Mouse (Mus musculus): Measurements from ENCODE around the gene Recql5. TPM values are rescaled to one million over a fixed set of nuclear protein-coding genes. Genes with fewer than 3 reads are reported as not detected.
A peak's percentile ranks its signal among the peaks of the same experiment; 100 is the strongest.

Gene Recql5
- polyA plus RNA-seq, 1 experiment from 2014 or later: 25.0 TPM

DNA sequence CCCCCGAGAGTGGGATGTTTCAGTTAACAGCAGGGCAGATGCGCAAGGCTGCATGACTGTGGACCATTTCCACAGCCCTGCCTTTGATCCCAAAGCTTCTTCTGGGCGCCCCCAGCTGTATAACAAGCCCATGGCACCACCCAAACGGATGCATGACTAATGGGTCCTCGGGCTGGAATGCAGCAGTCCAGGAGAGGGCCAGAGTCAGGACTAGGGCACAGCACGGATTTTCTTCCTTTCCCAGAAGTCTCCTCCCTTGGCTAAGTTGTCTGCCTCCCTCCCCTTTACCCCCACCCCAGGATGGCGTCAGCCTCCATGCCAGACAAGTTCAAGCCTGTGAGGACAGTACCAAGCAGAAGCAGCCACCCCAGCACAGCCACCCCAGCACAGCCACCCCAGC is 24.7 kb upstream of the Recql5 start:
- ATAC-seq (ENCODE audit: low FRiP score): no peak
- no peaks in the 10 kb centered on the region for H3K27me3 ChIP-seq

GRCm38 (mm10) chr11:115956453-115956852 is 23.2 kb upstream of the Recql5 start:
- WGBS: 19% methylated on average over 4 of the region's 4 CpGs
- Histone ChIP-seq H3K4me1 (replicated peaks) (peaks cover 44% of the 10 kb centered on the region), H3K9ac (no peak overlapping the region), H3K27me3 (no peaks in the 10 kb centered on the region), H3K36me3 (peaks cover 74% of the 10 kb centered on the region), H3K9me3 (no peaks in the 10 kb centered on the region), H3K4me2 (no peak overlapping the region), H3K4me3 (no peak overlapping the region), H3K27ac (peak overlapping the region; percentile 77)
- ATAC-seq (ENCODE audit: low FRiP score): peak; percentile 67

More for the DNA sequence above, 24.7 kb upstream of the Recql5 start:
- Histone ChIP-seq H3K27ac (peak overlapping the region; percentile 77; the same call in 1 of the 2 replicates), H3K9me3 (no peaks in the 10 kb centered on the region), H3K4me3 (no peak overlapping the region), H3K4me1 (replicated peaks) (peaks cover 36% of the 10 kb centered on the region), H3K9ac (no peak overlapping the region), H3K4me2 (no peak overlapping the region), H3K36me3 (peaks cover 74% of the 10 kb centered on the region)
- WGBS: 57% methylated on average over 7 of the region's 7 CpGs

- Histone ChIP-seq H3K4me3 (no peak overlapping the region), H3K27me3 (no peaks in the 10 kb centered on the region), H3K27ac (peak overlapping the region; percentile 77), H3K4me2 (no peak overlapping the region), H3K9me3 (no peaks in the 10 kb centered on the region), H3K9ac (peak overlapping the region; percentile 26; the same call in 1 of the 2 replicates), H3K4me1 (replicated peaks) (peaks cover 52% of the 10 kb centered on the region), H3K36me3 (peaks cover 71% of the 10 kb centered on the region)
- WGBS: 45% methylated on average over 10 of the region's 10 CpGs
- ATAC-seq (ENCODE audit: low FRiP score): no peak
Measured at GRCm38 (mm10) chr11:115955195-115955858, 22.1 kb upstream of the Recql5 start.

GRCm38 (mm10) chr11:115954712-115955111 is 21.4 kb upstream of the Recql5 start:
- Histone ChIP-seq H3K9ac (peak overlapping the region; percentile 35; the same call in 1 of the 2 replicates), H3K27ac (no peak overlapping the region), H3K27me3 (no peaks in the 10 kb centered on the region), H3K4me1 (replicated peaks) (peaks cover 58% of the 10 kb centered on the region), H3K9me3 (no peaks in the 10 kb centered on the region), H3K4me2 (no peak overlapping the region), H3K4me3 (no peak overlapping the region), H3K36me3 (peaks cover 69% of the 10 kb centered on the region)
- no peak for ATAC-seq (ENCODE audit: low FRiP score)
- WGBS: 84% methylated on average over 5 of the region's 5 CpGs

GRCm38 (mm10) chr11:115950719-115951118 is 17.4 kb upstream of the Recql5 start:
- peaks cover 47% of the 10 kb centered on the region for H3K4me1 ChIP-seq (replicated peaks)
- H3K9me3 ChIP-seq: no peaks in the 10 kb centered on the region
- ATAC-seq (ENCODE audit: low FRiP score): peak; percentile 54
- H3K9ac ChIP-seq: no peak overlapping the region
- 71% methylated on average over 2 of the region's 2 CpGs for whole genome bisulfite sequencing
- no peak overlapping the region for H3K4me3 ChIP-seq
- H3K4me2 ChIP-seq: no peak overlapping the region
- H3K27ac ChIP-seq: peak overlapping the region; percentile 80
- H3K36me3 ChIP-seq: peaks cover 86% of the 10 kb centered on the region
- H3K27me3 ChIP-seq: no peaks in the 10 kb centered on the region

DNA sequence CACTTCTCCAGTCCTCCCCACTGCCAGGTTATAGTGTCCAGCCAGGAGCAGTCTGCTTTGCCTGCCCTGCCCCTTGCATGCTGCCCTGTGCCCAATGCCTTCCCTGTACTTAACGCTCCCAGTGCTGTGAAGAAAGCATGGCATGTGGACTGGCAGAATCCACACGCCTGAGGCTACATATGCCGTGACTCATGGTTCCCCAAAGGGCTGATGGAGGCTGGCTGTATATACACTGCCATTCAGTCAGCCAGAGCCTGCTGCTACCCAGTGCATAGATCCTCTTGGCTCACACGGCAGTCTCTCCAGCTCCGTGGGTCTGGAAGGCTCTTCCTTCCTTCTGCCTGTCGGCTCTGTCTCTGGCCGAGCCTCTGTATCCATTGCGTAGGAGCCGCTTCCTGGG is 15.0 kb upstream of the Recql5 start:
- Histone ChIP-seq H3K9me3 (no peaks in the 10 kb centered on the region), H3K4me3 (no peak overlapping the region), H3K4me1 (replicated peaks) (peaks cover 30% of the 10 kb centered on the region), H3K27me3 (no peaks in the 10 kb centered on the region), H3K4me2 (no peak overlapping the region), H3K27ac (no peak overlapping the region), H3K36me3 (peaks cover 93% of the 10 kb centered on the region), H3K9ac (peak overlapping the region; percentile 31; the same call in 1 of the 2 replicates)
- ATAC-seq (ENCODE audit: low FRiP score): no peak
- 89% methylated on average over 9 of the region's 9 CpGs for WGBS

DNA sequence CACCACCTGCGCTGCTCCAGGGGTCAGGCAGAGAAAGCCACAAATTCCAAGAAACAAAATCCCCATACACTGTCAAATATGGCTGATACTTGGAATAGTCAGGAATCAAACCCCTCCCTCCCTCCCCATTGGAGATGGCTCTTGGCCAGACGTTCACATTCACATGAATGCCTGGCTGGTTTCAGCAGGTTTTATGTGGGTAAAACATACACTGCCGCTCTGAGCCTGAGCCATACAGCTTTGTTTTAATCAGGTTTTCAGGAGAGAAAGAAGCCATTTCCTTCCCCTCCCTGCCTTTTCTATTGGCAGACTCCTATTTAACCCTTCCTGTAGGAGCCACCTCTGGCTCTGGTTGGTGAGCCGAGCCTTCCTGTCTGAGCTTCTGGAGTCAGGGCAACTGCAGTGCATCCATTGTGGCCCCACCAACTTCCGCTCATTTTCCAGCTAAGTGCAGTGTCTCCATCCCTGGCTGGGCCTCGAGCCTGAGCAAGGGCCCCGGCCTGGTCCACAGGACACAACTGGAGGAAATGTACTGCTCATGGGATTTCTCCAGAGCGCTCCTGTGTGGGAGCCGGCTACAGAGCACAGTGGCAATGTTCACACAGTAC is 13.0 kb upstream of the Recql5 start:
- ATAC-seq (ENCODE audit: low FRiP score): no peak
- no peak overlapping the region for H3K4me3 ChIP-seq
- peaks cover 20% of the 10 kb centered on the region for H3K4me1 ChIP-seq (replicated peaks)
- no peak overlapping the region for H3K4me2 ChIP-seq
- peaks cover 94% of the 10 kb centered on the region for H3K36me3 ChIP-seq
- H3K27ac ChIP-seq: peak overlapping the region; percentile 69
- H3K9me3 ChIP-seq: no peaks in the 10 kb centered on the region
- no peak overlapping the region for H3K9ac ChIP-seq
- H3K27me3 ChIP-seq: no peaks in the 10 kb centered on the region
- WGBS: 85% methylated on average over 9 of the region's 9 CpGs

DNA sequence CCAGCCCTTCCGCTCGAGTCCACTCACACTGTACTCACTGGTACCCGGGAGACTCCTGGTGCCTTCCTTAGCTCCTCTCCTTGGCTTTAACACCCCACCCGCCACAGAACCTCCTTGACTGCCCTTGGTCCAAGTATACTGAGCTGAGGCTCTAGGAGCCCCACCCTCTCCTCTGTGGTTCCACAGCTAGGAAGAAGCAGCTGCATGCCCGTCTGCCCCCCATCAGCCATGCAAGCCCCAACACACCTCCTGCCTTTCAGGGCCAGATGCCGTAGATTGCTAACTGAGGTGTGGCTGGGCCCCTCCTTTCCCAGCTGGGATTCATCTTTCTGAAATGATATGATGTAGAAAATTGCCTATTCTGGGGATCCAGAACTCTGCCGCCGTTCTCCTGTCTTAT is 12.0 kb upstream of the Recql5 start:
- H3K9me3 ChIP-seq: no peaks in the 10 kb centered on the region
- H3K36me3 ChIP-seq: peaks cover 96% of the 10 kb centered on the region
- no peak overlapping the region for H3K27ac ChIP-seq
- 92% methylated on average over 8 of the region's 8 CpGs for WGBS
- no peak overlapping the region for H3K4me3 ChIP-seq
- no peak overlapping the region for H3K9ac ChIP-seq
- ATAC-seq (ENCODE audit: low FRiP score): no peak
- H3K27me3 ChIP-seq: no peaks in the 10 kb centered on the region
- peaks cover 13% of the 10 kb centered on the region for H3K4me1 ChIP-seq (replicated peaks)
- no peak overlapping the region for H3K4me2 ChIP-seq

DNA sequence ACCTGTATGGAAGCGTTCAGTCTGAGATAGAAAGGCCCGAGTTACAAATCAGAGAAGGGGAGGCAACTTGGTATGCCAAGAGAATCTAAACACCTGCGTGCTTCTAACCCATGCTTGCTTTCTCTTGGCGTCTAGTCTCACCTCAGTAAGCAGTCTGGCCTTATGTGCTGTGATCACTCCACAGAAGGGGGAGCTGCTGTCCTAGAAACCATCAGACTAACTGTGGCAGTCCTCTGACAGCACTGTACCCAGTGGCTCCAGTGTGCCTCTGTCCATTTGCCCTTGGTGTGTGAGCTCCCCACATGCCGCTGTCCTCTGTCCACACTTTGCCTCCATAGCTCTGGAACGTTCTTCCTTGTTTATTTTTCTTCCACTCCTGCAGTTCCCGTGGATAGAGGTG is 8.7 kb upstream of the Recql5 start:
- Histone ChIP-seq H3K9me3 (no peaks in the 10 kb centered on the region), H3K27me3 (no peaks in the 10 kb centered on the region), H3K4me3 (no peak overlapping the region), H3K27ac (no peak overlapping the region), H3K4me1 (replicated peaks) (no peaks in the 10 kb centered on the region), H3K4me2 (no peak overlapping the region), H3K36me3 (peaks cover 93% of the 10 kb centered on the region), H3K9ac (no peak overlapping the region)
- WGBS: 83% methylated on average over 7 of the region's 7 CpGs
- ATAC-seq (ENCODE audit: low FRiP score): no peak

DNA sequence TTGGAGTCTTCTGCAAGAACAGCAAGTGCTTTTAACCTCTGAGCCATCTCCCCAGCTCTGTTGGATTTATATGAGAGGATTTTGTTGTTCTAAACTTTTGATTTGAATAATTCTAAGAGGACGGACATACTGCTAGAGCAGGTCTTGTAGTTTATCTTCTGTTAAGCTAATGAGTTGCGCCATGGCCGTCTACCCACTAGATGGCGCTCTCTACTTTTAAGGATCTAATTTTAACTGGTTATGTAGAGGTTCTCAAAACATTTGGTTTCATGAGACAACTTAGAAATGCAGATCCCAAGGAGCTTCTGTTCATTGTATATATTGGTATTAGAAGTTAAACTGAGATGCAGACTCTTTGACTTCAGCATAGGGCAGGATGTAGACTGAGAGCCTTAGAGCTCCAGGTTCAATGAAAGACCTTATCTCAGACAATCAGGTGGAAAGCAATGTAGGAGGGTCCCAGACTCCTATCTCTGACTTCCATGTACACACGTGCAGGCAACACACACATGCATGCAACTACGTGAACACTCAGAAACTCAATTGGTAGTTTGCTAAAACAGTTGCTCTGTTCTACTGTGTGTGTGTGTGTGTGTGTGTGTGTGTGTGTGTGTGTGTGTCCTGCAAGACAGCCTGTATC is 6.5 kb upstream of the Recql5 start:
- WGBS: 36% methylated on average over 6 of the region's 6 CpGs
- Histone ChIP-seq H3K9ac (no peak overlapping the region), H3K27me3 (no peaks in the 10 kb centered on the region), H3K36me3 (peaks cover 84% of the 10 kb centered on the region), H3K4me2 (no peak overlapping the region), H3K9me3 (no peaks in the 10 kb centered on the region), H3K4me1 (replicated peaks) (peaks cover 9% of the 10 kb centered on the region), H3K27ac (no peak overlapping the region), H3K4me3 (no peak overlapping the region)
- no peak for ATAC-seq (ENCODE audit: low FRiP score)

DNA sequence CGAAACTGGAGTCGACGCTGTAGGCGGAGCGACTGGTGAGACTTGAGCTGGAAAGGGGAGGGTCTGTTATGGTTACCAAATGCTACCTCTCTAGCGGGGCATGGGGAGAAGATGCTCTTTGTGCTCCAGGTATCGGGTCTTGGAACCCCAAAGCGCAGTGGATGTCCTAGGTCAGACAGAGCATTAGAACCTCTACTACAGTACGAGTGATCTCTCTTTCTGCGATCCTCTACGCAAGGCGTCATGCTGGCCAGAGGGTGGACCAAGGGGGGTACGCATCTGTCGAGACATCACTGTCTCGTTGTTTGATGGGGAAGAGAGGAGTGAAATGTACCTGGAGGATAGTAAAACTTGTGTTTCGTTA is 452 bp upstream of the Recql5 start:
- H3K4me3 ChIP-seq: peak overlapping the region; percentile 97
- no peaks in the 10 kb centered on the region for H3K27me3 ChIP-seq
- peak overlapping the region; percentile 93 for H3K4me2 ChIP-seq
- ATAC-seq (ENCODE audit: low FRiP score): peak; percentile 71
- WGBS: under 1% methylated on average over 16 of the region's 16 CpGs
- peak overlapping the region; percentile 91 for H3K9ac ChIP-seq
- H3K27ac ChIP-seq: peak overlapping the region; percentile 49
- no peaks in the 10 kb centered on the region for H3K9me3 ChIP-seq
- H3K36me3 ChIP-seq: peaks cover 34% of the 10 kb centered on the region
- peaks cover 35% of the 10 kb centered on the region for H3K4me1 ChIP-seq (replicated peaks)

DNA sequence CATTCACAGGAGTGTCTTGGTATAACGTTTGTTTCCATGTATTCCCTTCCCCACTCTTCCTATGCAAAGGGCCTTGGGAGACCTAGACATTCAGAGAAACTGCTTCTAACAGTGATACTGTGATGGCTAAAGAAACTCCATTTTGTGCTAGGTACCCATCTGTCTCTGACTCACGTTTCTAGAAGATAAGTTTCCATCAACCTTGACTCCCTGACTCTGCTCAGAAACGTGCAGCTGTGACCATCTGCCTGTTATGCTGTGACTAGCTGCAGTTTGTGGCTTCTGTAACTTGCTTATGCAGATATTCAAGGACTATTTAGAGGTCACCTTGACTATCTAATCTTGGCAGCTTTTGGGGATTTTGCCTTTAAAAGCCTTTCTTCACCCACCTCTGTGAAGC is 2.0 kb downstream of the Recql5 start:
- Histone ChIP-seq H3K4me1 (replicated peaks) (peaks cover 35% of the 10 kb centered on the region), H3K9ac (no peak overlapping the region), H3K27ac (no peak overlapping the region), H3K9me3 (no peaks in the 10 kb centered on the region), H3K4me2 (no peak overlapping the region), H3K27me3 (no peaks in the 10 kb centered on the region), H3K36me3 (peaks cover 37% of the 10 kb centered on the region), H3K4me3 (no peak overlapping the region)
- 77% methylated on average over 3 of the region's 3 CpGs for WGBS
- no peak for ATAC-seq (ENCODE audit: low FRiP score)
